Mouse (Mus musculus) 3T3-L1 (cell line): ENCODE measurements around the gene Slc44a1.
A peak's percentile ranks its signal among the peaks of the same experiment; 100 is the strongest.

Experiments used
- DNase-seq: peaks from one replicate; pipeline ENCODE4 v3.0.0-alpha.2; 2015; ENCODE audit warnings: low read depth, low spot score

Gene Slc44a1

GRCm38 (mm10) chr4:53462505-53463251 is 22.5 kb downstream of the Slc44a1 start:
- DNase-seq: no peak

DNA sequence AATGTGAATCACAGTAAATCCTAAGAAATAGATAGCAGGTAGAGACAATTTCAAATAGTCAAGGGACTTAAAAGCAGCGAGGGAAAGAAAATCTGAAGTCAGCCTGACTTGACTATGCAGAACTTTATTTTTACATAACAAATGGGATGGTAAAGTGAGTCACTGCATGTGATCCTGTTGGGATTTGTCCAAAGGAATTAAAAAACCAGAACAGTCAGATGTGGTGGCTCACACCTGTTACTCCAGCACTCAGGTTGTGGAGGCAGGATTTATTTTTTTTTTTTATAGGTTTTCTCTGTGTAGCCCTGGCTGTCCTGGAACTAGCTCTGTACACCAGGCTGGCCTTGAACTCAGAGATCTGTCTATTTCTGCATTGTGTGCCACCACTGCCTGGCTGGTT is 25.7 kb downstream of the Slc44a1 start:
- no peak for DNase-seq

GRCm38 (mm10) chr4:53469007-53469406 is 28.8 kb downstream of the Slc44a1 start:
- no peak for DNase-seq

DNA sequence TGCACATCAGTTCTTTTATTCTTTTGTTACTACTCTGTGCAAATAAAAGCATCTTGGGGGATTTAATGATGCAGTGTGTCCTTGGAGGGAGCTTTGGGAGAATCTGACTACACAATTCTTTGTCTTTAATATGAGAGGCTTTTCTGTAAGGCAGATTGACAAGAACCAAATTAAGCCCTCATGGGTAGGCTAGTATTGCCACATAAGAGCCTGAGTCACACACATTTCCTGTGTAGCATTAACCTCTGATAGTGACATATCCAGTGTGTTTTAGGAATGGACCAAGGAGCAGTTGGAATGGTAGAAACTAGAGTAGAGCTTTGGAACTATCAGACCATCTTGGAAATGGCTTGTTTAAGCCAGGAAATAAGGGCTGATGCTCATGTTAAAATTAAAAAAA is 33.9 kb downstream of the Slc44a1 start:
- DNase-seq: peak; percentile 65

GRCm38 (mm10) chr4:53475230-53475952 is 35.2 kb downstream of the Slc44a1 start:
- DNase-seq: no peak

DNA sequence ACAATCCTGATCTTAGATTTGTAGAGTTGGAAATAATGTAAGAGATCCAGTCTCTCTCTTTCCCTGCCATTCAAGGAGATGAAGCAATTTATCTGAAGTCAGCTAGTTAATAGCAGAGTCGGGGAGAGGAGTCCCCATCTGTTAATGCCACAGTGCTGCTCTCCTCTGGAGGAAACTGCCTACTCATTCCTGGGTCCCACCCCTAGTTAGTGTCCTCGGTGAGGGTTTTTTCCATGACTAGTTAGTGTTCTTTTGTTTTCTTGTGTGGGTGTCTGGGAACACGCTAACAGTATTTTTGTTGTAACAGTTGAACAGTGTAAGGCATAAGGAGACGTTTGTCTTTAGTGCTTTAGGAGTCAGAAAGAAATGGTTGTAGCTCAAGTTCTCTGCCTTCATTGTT is 38.4 kb downstream of the Slc44a1 start:
- no peak for DNase-seq

GRCm38 (mm10) chr4:53487216-53488188 is 47.3 kb downstream of the Slc44a1 start:
- no peak for DNase-seq

DNA sequence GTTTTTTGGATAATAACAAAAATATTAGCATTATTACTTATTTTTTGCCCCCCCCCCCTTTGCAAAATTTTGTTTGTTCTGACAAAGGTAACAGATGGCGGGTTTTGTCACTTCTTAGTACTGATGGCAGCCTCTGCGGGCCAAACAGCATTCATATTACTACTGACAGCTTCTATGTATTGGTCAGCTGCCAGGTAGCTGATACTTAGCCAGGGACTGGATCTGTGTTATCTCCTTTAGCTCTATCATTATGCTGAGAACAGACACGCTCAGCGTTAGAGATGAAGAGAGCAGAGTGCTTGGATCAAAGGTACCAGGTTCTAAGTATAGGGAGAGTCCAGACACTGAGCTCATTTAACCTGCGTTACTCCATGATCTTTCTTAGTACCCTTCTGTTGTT is 48.6 kb downstream of the Slc44a1 start:
- DNase-seq: no peak

- no peak for DNase-seq
Observed at GRCm38 (mm10) chr4:53490371-53490770, 50.2 kb downstream of the Slc44a1 start.

- no peak for DNase-seq
Observed at GRCm38 (mm10) chr4:53491269-53491668, 51.1 kb downstream of the Slc44a1 start.

GRCm38 (mm10) chr4:53495646-53496045 is 55.4 kb downstream of the Slc44a1 start:
- DNase-seq: no peak

DNA sequence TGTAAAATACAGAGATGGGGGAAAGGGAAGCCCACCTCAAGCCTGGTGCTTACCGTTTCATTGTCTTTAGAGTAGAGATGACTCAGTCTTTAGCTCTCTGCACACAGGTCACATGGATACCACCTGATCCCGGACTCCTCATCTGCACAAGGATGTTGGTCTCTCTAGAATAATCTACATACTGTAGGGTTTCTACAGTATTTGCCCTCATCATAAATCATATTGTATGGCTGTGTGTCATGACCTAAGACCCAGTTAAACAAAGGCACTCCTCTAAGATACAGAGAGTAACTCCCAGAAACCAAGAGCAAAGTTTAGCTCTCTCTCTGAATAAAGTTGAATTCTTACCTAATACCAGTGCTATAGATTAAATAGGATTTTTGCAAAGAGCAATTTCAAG is 62.6 kb downstream of the Slc44a1 start:
- DNase-seq: peak; percentile 1

DNA sequence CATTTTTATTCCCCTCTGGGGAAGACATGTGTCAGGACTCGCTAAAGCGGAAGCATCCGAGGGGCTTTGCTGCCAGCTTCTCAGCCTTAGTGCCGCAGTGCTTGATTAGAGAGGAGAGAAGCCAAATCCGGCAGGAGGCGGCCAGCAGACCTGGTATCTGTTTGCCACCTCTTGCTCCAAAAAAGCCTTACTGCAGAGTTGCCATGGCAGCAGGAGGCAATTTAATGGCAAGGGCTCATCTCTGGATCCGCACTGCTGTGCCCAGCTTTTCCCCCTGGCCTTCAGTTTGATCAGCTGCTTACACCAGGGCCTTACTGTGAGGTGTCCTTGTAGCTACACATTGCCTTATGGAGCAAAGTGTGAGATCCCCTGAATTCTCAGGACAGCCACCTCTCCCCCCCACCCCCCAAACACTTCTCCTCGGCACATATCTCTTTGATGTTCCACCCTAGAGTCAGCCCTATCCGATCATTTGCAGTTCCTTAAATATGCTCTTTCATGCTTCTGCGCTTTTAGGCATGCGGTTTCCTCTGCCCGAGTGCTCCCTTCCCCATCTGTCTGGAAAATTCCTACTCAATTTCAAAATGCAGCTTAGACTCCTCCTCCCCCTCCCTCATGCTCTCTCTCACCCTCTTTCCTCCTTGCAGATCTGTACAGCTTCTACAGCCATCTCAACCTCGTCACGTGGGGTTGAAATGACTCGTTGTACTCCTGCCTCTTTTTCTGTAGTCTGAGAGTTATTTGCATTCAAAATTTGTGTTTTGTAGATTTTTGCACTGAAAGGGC is 72.1 kb downstream of the Slc44a1 start:
- no peak for DNase-seq

- DNase-seq: no peak
Observed at GRCm38 (mm10) chr4:53513276-53514081, 73.3 kb downstream of the Slc44a1 start.

DNA sequence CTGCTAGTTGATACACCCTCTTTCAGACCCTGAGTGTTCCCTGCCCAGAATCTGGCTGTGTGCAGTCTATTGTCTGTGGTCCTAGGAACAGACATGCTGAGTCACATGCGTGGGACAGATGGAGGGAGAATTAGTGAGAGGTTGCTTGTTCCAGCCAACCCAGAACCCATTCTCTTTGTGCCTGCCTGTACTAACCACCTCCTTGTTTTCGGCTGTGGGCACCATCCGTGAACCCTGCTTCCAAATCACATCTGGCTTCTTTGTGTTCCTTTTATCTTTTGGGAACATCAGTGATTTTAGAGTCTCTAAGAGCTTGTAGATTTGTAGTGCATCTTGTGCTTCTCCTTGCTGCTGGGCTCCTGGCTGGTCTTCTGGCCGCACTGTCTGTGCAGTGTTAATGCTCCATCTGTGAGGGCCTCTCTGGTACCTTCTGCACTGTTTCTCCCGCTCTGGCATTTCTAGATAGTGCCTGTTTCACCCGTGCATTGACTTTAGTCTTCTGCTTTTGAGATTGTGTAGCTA is 75.9 kb downstream of the Slc44a1 start:
- peak; percentile 43 for DNase-seq

GRCm38 (mm10) chr4:53519429-53519828 is 79.2 kb downstream of the Slc44a1 start:
- DNase-seq: no peak

GRCm38 (mm10) chr4:53521028-53521427 is 80.8 kb downstream of the Slc44a1 start:
- DNase-seq: no peak

DNA sequence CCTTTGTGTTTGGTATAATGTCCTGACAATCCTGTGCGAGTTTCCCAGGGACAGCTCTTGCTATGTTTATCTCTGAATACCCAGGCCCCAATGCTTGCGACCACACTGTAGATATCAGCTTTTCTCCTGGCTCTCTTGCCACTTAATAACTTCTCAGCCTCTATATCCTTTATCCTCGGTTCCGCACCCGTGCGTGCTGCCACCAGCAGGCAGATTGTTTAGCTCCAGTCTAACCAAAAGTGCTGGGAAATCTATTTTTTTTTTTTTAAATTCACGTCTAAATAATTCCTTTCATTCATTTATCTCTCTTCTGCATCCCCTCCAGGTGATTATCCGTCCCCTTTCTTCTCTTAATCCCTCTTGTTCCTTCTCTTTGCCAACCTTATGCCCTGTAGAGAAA is 82.4 kb downstream of the Slc44a1 start:
- DNase-seq: no peak

GRCm38 (mm10) chr4:53525503-53525902 is 85.3 kb downstream of the Slc44a1 start:
- no peak for DNase-seq

- no peak for DNase-seq
Observed at GRCm38 (mm10) chr4:53525994-53526393, 85.8 kb downstream of the Slc44a1 start.
